Mouse (Mus musculus): Measurements from ENCODE around the gene Kdm3a.

The Kdm3a gene

DNA sequence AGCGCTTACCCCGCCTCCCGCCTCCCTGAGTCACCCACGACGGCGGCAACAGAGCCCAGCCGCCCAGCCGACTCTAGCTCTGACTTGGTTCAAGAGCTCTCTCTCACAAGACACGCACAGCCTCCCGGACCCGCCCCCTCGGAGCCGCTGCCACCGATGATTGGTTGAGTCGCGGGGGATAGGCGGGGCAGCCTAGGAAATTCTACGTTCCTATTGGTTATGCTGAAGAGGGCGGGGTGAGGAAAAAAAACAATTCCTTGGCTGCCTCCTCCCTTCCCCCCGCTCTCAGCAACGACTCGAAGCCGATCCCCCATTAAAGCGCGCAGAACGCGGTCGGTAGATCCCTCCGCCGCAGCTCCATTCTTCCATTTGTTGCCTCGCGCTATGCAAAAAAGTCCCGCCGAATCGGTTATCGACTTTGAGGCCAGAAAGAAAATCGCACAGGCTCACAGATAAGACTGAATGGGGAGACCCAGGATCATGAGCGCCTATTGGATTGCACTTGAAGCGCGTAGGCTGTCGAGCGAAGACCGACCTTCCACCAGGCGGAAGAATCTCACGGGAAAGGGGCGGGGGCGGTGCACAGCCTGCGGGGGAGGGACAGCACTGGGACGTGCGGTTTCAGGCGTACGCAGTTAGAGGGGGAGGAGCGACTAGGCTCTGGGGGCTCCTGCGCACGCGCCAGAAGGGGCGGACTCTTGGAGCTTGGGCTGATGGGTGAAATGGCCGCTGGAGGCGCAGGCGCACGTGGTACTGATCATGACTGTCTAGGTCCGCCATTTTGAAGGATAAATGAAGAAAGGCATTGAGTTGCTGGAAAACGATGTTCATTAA is at the start of gene Kdm3a:
Gene Kdm3a, minus strand, starts transcription at position 162 of the 834 bp plus-strand sequence.
- DNase-seq: peak; percentile 98

DNA sequence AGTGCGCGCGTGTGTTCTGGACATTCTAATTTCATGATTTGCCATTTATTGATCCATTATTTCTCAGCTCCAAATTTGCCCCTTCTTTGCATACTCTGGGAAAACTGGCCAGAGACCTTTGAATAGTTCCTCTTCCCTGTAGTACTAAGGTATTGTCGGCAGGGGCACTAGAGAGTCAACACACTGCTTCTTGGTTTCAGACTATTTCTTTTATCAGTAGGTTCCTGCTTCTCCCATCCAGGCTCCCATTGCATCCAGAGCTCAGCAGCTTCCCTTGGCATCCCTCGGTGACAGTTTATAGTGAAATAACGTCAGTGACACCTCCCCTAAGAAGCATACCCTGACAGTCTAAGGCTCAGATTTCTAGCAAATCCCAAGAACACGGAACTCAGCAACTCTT is 46.1 kb upstream of the Kdm3a start:
- DNase-seq: no peak

DNA sequence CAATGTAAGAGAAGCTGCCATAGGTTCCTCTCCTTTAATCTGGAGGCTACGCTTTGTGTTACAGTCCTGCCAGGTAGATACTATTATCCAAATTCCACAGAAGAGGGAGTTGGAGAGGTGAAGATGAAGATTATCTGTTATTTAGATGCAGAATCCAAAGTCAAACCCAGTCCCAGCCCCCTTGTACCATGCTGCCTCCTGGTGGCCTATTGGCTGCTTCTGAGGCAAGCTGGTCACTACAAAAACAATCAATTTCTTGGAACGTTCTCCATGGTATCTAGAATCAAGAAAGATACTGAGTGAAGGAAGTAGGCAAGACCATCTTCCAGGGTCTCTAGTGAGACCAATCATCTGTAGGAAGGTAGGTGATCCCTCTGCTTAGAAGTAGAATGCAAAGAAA is 40.4 kb upstream of the Kdm3a start:
- no peak for DNase-seq

DNA sequence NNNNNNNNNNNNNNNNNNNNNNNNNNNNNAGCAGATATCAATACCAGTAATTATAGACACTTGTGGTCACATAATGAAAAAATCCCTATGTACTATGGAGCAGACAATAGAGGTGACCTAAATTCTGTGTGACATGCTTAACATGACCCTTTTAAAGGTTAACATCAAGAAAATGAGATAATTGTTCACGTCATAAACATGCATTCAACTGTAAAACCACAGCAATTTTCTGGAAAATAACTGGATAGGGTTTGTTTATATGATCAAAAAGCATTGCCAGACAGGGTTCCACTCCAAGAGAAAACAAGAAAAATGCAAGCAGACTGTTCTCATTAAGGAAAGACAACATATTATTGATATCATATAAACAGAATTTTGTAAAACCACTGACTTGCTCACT is 31.7 kb upstream of the Kdm3a start:
- no peak for DNase-seq

DNA sequence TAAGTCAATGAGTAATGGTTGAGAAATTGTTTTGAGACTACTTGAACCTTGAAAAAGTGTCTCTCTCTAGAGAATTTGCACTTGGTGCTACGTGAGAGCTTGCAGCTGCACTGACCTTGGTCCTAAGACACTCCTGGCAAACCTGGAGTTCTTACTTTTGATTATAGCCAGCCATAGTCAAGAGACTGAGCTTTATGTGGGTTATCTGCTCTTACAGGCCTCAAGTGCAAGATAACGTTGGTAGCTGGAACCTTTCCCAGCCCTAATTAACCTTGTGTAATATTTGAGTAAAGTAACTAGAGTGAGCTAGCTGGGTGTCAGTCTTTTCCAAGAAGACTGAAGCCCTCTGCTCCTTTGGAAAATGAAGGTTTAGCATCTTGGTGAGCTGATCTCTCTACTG is 25.5 kb upstream of the Kdm3a start:
- DNase-seq: no peak

DNA sequence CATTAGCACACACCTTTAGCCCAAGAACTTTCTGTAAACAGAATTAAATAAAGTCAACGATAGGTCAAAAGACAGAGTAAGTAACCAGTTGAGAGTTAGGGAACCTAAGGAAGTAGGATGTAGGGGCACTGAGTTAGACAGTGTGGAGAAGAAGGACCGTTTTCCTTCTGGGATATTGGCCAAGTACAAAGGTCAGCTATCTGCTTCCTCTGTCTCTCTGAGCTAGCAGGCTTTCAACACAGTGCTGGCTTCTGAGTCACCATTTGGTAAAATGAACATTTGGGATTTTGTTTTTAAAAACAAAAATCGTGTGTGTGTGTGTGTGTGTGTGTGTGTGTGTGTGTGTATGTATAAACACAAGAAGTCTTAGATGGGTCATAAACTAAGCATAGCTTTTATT is 23.0 kb upstream of the Kdm3a start:
- DNase-seq: no peak

DNA sequence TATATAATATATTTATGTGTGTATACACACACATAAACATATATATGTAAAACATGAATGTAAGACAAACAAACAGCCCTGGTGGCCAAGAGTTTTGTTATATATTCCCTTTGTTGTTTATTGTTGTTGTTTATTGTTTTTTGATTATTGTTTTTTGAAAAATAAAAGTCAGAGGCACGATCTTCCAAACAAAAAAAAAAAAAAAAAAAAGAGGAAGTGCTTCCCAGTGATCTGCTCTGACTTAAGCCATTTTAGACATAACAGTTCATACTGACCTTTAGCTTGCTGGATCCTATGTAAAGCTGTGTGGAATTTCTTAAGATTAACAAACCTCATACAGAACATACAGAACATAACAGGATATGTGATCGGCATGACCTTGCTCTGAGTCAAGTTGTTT is 19.1 kb upstream of the Kdm3a start:
- no peak for DNase-seq

DNA sequence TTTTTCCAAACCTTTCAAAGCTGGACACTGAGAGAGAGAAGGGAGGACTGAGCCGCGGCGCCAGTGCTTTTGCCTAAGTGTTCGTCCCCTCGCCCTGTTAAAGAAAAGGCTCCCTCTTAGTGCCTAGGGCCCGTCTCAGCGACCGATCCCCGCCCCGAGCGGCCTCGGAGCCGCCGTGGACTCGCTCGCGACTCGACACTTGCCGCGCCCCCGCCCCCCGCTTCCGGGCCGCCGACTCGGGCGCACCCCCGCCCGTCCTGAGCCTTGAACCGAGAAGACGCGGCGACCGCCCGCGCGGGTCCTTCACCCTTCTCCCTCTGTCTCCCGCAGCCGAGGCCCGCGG is 333 bp downstream of the Kdm3a start:
- no peak for DNase-seq

DNA sequence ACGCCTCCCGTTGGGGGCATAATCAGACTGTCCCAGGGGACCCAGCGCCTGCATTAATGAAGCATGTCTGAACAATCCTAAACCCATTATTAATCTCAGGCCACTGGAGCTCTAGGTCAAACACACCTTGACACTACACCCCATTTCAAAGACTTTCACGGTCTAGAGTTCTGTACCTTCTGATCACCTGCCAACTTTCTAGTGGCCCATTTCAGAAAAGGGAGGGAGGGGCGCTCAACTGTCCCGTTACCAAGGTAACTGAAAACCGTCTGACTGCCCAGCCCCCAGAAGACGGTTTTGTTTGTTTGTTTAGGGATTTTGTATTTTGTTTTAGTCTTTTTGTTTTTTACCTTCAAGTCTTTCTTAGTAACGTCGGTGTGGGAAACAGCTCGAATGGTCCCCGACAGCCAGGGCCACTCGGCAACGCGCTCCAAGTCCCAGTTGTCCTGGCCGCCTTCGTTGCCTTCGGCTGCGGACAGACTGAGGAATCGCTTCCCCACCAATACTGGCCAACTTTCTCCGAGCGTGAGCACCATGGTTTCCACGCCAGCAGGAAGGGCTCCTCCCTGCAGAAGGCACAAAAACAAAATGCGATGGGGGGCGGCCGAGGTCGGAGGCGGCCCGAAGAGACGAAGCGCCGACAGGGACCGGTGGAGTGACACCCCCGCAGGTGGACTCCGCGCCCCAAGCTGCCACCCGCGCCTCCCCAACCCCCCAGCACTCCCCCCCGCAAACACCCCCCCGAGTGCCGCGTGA is 906 bp downstream of the Kdm3a start:
- DNase-seq: peak; percentile 58

DNA sequence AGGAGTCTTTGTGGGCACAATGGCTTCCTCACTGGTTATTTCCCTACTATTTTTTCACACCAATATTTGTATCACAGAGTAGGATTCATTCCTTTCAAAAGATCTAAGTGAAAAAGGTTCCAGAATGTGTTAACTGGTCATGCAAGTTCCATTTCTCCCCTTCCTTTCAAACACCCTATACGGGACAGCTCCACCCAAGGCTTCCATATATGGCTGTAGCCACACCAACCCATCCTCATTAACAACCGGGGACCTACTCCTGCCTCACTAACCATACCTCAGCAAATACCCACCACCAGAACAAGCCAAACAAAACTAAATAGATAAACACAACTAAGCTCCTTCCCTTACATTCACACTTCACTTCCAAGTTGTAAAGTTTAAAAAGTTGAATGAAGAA is 1.6 kb downstream of the Kdm3a start:
- no peak for DNase-seq

DNA sequence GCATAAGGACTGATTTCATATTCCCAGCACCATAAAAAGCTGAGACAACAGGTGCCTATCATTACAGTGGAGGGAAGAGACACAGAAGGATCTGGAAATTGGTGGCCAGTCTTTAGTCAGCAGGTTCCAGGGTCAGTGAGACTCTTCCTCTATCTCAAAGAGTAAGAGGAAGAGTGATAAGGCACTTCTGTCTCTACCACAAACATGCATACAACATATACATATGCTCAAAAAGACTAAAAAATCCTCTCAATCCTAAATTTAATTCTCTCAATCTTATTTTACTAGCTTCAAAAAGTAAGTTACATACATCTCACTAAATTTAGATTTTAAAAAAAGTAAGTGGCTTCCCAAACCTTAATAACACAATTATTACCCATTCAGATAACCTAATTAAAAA is 5.5 kb downstream of the Kdm3a start:
- DNase-seq: no peak

DNA sequence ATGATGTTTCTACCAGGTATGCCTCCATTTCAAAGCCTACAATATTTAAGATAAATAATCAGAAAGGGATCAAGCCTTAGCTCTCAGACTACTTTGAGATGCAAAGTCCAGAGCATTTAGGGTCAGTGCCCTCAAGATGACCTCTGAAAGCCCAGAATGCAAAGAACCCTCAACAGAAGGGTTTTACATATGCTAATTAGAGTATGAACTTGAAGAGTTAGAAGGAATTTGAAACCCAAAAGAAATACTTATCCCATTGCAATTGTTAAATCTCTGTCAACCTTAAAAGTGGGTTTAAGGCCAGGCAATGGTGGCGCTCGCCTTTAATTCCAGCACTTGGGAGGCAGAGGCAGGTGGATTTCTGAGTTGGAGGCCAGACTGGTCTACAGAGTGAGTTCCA is 6.8 kb downstream of the Kdm3a start:
- DNase-seq: no peak

DNA sequence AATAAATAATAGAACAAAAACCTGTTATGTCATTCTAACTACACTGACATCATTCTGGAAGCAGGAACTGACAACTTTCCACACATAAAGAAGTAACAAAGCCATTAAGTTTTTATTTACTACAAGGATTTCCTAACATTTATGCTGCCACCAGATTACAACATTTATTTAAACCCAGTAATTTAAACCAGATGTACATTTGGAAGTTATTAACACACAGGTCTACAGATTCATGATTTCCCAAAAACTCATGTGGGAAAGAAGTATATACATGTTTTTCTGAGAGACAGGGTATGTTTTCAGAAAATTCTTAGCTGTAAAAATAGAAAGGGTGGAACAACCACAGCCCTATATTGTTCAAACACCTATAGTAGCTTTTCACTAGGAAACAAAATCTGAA is 8.1 kb downstream of the Kdm3a start:
- no peak for DNase-seq

DNA sequence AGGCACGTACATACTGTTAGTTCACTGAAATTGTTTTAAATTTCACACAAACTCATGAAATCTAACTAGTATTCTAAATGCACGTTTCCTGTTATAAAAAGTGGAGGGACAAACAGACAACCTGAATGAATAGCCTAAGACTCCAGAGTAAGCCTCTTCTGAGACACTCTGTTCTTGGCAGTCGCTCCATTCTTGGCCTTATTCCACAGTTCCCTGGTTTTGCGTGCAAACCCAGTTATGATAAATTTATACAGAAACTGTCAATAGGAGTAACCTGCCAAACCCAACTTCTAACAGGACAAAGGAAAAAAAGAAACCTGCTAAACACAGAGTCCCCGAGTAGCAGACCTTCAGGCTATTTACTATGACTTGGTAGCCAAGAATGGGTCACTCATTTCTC is 10.8 kb downstream of the Kdm3a start:
- DNase-seq: peak; percentile 34

DNA sequence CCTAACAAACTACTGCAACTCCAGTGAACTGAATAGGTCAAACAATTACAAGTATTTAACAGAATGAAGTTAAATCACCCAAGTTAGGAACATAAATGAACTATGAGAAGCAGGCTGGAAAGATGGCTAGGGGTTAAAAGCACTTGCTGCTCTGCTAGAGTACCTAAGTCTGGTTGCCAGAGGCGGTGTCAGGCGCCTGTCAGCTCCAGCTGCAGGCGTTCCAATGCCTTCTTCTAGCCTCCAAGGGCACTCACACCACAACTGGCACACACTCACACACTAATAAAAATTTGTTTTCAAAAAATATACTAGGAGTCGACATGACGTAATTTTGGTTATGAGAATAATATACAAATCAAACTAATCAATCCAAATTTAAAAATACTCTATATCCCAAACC is 11.2 kb downstream of the Kdm3a start:
- no peak for DNase-seq

DNA sequence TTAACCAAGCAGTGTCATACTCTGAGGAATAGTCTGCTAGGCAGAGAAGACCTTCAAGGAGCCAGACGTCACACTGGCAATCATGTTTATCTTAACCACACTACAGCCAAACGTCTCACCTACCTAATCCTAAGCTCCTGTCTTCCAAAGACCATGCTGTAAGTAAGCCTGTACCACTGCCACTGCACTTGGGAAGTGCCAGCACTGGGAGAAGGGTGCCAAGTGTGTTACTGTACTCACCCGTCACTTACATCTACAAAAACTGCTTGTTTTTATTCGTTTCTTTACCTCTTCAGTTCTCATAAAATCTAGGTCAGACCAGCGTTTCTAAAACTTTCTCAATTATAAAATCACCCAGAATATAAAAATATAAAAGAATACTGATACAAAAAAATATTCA is 15.8 kb downstream of the Kdm3a start:
- DNase-seq: no peak

DNA sequence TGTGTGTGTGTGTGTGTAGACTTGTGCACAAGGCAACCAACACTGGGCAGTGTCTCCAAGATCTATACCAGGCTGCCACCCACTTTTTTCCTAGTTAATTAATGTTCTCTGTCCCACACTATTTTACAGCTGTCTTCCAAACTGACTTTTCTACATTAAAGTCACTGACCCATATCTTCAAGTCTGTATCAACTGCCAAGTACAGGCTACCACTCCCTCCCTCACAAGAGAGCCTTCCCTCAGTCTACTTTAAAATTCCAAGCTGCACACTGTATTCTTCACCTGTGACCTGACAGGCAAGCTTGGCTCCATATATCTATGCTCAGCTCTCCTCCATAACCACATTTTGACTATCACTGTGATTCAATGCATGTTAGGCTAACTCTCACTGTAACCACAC is 19.6 kb downstream of the Kdm3a start:
- no peak for DNase-seq

DNA sequence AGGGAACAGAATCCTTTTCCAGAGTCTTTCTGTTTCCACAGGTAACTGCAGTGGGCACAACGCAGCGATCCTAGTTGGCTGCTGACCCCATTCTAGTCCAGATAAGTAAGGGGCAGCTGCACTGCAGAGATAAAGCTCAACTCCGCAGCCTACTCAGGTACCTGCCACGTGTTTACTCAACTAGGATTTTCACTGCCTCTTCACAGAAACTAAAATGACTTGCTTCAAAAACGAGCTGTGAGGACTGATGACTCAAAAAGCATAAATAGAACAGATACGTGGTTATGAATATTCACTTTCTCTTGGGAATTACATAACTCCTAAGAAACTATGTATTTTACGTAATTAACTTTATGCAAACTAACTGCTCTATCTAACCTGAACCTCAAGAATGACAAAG is 22.8 kb downstream of the Kdm3a start:
- peak; percentile 56 for DNase-seq

DNA sequence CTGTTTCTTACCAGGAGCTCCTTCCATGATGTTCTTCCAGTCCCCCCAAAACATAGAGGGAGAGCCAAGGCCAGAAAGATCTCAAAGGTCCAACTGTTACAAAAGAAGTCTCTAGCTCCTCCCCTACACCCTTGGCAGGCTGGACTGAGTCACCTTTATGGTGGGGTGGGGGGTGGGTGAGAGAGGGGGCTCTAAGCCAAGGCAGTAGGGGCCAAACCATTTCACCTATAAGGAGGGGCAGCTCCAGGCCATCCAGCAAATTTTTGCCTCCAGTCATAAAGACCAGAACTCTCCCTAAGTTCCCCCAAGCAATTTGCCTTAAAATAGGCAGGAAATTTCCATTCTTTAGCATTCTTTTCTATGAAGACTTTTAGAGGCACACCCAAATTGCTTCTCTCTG is 23.8 kb downstream of the Kdm3a start:
- no peak for DNase-seq

DNA sequence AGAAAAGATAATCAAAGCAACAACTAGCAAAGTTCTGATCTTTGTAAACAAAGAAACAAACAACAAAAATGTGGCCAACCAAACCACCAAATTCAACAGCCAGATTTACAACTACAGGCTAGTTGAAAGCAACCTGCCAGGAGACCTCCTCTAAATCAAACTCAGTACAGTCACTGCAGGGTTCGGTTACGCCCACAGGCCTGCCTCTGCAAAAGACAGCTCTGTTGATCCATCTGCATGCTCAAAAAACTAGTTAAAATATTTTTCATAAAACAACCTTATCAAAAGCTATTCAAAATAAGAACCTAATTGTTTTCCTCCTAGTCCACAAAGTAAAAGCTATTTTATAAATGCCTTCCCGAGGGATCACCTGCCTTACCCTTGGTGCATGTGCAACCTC is 25.0 kb downstream of the Kdm3a start:
- peak; percentile 58 for DNase-seq

DNA sequence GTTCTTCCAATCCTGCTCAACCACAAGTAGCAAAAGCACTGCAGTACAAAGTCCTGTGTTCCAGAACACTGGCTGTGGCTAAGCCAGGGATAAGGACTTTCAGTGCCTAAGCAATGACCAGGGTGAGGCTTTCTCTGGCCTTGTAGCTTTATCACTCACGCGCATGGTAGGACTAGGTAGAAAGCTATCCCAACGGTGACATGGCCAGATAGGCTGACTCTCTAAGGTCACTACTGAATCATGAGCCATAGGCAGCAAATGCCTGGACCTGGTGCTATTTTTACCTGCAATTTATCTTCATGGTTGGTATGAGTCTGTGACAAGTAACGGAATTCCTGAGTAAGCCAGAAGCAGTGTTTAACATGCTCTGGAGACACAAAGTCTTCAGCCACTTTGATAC is 42.6 kb downstream of the Kdm3a start:
- no peak for DNase-seq

DNA sequence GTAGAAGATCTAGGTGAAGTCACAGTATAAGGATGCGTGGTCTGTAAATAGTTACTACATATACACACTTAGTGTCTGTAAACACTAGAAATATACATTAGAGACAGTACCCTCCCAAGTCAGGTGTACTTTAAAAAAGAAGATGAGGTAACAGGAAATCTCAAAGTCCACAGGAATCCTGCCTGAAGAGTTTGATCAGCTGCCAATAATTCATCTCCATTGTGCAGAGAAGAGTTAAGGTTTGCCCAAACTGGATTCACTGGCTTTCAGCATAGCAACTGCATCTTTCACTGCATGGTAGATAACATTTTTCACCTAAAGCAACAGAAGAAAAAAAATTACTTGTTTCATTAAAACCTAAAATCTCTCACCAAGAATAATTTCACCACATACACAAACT is 43.4 kb downstream of the Kdm3a start:
- no peak for DNase-seq

DNA sequence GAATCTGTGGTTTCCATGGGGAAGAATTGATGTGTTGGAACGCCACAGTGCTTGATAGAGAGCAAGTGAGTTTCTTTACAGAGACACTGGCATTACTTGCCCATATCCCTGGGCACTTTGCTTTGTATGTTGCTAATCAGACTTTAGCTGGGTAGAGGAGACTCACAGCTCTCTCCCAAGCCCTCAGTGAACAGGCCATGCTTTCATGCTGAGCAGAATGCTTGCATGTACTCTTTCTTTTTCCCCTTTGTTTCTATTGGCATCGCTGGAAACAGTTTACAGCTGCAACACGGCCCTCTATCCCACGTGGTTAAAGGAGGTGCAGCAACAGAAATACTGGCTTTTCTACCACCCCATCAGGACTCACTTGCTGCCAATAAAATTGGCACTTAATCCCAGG is 49.6 kb downstream of the Kdm3a start:
- DNase-seq: no peak

DNA sequence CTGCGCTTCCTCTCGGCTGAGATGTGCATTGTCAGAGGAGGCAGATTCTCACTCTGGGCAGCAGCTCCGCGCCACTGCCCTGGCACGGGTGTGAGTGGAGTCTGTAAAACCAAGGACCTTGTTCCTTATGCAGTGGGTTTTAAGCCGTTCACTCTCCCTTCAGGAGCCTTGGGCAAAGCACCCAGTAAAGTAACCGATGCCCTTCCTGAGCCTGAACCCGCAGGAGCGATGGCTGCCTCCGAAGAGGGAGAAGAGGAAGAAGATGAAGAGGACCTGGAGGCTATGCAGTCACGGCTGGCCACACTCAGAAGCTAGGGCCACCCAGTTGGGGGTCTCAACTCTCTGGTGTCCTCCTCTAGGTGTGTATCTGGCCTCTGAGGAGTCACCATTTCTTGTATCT is 53.3 kb downstream of the Kdm3a start:
- no peak for DNase-seq

DNA sequence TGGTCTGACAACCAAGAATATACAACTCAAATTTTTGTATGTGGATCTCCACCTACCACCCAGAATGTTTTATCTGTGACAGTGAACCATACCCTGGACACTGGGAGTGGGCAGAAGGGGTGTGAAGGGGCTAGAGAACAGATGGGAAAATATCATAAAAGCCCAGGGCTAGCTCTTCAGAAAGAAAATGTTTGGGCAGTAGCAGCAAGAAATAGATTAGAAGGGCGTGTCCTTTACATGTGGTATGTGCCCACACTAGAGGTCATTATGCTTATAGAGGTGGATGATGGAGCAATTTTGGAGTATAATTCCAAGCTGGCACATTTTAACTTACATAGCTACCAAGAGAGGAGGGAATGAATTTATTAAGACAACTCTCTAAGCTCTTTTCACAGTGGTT is 57.4 kb downstream of the Kdm3a start:
- no peak for DNase-seq
